Mouse (Mus musculus) embryo, embryonic 9.5 days (tissue): ENCODE measurements at regions not wholly inside any gene's neighbourhood (a gene's known extent, or its start where the extent isn't known, plus 50 kb on each side); places are given as distances from the start of the nearest gene placed in this dataset.
"Not testable (repeated sequence)": the region's sequence is repeated elsewhere in the genome, so short reads cannot be mapped to it uniquely, and the experiment has no call there.

Experiments
- DNase-seq: peaks from one replicate; pipeline ENCODE4 v3.0.0-alpha.2; 2017; ENCODE audit errors: extremely low spot score

- DNase-seq: peak; percentile 30
Measured at GRCm38 (mm10) chr8:35123196-35123621, 642.4 kb upstream of the Gm19410 start.

DNA sequence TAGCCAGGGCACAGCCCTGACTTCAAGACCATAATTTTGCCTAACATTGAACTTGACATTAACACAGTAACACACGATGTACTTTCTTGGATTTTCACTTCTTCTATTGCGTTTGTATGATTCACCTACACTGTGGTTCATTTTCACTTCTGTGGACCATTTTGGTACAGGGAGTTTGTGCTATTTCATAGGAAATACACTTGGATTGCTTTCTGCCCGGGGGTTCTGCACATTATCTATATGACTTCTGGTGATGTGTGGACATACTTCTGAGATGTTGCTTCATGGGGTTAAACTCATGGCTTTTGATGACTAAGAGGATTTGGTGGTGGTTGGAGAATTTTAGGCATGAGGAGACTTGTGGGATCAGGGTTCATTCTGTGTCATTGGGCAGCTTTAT, 640.4 kb upstream of the Gm19410 start:
- no peak for DNase-seq

DNA sequence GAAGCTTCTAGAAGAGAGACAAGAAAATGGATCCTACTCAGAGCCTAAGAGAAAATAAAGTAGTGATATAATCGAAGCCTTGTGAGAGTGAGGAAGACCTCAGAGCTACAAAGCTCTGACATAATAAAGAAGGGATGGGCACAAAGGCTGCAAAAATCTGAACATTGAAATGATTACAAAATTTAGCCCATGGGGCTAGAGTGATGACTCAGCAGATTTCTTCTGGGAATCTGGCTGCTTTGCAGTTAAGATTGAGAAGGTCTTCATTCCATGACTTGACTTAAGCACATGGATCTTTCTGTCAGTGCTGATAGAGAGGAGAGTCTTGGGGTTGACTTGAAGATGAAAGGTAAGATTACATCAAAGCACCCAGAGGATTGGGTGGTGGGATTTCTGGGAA, 633.3 kb upstream of the Gm19410 start:
- DNase-seq: no peak

GRCm38 (mm10) chr8:35135630-35136029, 630.0 kb upstream of the Gm19410 start:
- no peak for DNase-seq

GRCm38 (mm10) chr8:35136643-35137042, 628.9 kb upstream of the Gm19410 start:
- DNase-seq: no peak

DNA sequence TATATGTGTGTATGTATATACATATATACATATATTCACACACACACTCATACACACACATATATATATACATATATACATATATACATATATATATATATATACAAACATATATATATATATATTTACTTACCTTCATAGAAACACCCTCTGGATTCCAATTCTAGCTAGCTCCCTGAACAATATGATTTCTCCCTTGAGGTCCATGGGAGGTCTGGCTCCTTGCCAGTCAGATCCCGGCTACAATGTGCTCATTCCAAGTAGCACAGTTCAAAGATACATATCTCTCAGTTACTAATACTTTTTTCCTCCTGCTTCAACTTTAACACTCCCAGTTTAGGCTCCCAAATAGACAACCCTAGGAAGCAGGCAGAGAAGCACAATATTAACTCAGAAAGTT, 624.8 kb upstream of the Gm19410 start:
- DNase-seq: no peak

DNA sequence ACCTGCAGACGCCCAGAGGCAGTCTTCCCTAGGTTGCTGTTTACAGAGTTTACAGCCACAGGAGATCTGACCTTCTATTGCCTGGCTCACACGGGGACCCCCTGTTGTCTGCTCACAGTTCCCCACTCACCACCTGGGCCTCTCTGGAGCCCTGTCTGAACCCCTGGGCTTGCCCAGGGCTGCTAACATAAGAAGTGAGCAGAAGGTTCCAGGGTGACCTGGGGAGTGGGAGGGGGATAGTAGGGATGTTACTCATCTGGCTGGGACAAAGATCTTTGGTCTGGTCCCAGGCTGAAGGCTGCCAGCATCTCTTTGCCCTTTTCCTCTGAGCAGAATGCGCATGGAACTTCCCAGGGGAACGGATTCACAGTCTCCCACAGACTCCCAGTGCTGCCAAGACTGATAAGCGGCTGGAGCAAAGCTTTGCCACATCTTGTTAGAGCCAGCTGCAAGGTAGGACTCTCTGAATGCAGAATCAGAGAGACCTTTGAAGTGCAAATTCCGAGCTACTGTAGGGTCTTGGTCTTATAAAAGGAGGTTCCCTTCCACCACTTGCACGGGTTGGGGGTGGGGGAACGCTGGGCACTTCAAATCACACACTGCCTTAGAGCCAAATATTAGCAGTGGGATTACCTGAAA, 622.5 kb upstream of the Gm19410 start:
- DNase-seq: no peak

- no peak for DNase-seq
Measured at GRCm38 (mm10) chr8:35143684-35144083, 621.9 kb upstream of the Gm19410 start.

- no peak for DNase-seq
Measured at GRCm38 (mm10) chr8:35144401-35144800, 621.2 kb upstream of the Gm19410 start.

DNA sequence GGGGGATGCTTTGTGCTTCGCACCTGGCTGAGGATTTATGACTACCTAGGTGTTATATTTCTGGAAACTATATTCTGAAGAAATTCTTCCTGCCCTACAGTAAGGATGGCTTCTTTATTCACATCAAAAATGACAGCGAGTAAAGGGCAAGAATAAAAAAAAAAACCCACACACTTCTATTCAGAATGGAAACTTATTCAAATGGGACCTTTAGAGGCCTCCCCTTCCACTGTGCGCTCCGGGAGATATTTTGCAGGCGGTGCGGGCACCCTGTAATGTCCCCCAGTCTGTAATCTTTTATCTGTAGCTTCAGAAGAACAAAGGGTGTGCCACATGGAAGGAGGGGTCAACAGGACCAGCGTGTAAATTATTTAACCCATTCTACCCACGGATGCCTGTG, 618.1 kb upstream of the Gm19410 start:
- no peak for DNase-seq

GRCm38 (mm10) chr8:35147967-35148366, 617.6 kb upstream of the Gm19410 start:
- DNase-seq: no peak

- DNase-seq: no peak
Measured at GRCm38 (mm10) chr8:35152585-35152984, 613.0 kb upstream of the Gm19410 start.

DNA sequence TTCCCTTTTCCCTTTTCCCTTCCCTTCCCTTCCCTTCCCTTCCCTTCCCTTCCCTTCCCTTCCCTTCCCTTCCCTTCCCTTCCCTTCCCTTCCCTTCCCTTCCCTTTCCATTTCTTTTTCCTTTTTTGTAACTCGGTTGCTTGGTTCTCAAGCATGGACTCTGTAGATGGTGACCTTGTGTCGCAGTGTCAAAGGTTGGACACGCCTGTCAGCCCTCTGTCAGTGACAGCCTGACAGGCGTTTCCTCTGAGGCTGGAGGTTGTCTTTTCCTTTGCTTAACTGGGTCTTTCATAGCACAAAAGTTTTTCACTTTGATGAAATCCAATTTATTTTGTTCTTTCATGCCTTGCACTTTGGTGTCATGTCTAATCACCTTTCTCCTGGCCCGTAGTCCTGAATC, 609.3 kb upstream of the Gm19410 start:
- DNase-seq: peak; percentile 47

DNA sequence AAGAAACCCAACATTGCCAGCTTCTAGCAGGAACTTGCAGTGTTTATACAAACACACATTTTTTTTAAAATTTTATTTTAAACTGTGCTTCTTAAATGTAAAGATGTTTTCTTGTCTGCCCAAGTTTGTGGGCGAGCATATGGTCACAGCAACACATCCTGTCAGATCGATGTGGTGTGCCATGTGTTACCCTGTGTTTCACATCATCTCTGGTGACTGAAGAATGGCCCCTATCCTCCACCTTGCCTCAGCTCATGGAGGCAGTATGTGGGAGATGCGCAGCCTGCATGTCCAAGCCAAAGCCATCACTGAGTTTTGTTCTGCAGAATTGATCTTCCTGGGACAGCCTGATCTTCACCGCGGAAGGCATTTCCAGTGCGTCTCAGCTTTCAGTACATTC, 607.9 kb upstream of the Gm19410 start:
- no peak for DNase-seq

DNA sequence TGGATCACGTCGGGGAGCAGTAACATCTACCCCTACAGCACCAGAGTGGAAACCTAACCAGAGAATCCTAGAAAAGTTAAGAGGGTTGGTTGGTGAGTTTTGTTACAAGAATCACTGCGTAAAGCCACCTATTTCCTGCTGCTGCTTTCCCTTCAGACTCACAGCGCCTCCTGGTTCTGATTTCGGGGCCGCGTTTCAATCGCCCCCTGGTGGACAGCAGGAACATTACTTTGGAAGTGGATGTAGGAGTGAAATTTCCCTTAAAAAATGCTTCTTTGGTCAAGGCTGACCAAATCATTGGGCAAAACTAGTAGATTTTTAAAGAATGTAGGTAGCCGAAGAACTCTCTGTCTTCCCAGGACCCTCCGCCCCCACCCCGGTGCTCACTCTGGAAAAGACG, 606.3 kb upstream of the Gm19410 start:
- DNase-seq: peak; percentile 66

- DNase-seq: no peak
Measured at GRCm38 (mm10) chr8:35160230-35160629, 605.4 kb upstream of the Gm19410 start.

- DNase-seq: not testable (repeated sequence)
Measured at GRCm38 (mm10) chr8:35162166-35162565, 603.4 kb upstream of the Gm19410 start.

GRCm38 (mm10) chr8:35166611-35167010, 599.0 kb upstream of the Gm19410 start:
- DNase-seq: no peak

DNA sequence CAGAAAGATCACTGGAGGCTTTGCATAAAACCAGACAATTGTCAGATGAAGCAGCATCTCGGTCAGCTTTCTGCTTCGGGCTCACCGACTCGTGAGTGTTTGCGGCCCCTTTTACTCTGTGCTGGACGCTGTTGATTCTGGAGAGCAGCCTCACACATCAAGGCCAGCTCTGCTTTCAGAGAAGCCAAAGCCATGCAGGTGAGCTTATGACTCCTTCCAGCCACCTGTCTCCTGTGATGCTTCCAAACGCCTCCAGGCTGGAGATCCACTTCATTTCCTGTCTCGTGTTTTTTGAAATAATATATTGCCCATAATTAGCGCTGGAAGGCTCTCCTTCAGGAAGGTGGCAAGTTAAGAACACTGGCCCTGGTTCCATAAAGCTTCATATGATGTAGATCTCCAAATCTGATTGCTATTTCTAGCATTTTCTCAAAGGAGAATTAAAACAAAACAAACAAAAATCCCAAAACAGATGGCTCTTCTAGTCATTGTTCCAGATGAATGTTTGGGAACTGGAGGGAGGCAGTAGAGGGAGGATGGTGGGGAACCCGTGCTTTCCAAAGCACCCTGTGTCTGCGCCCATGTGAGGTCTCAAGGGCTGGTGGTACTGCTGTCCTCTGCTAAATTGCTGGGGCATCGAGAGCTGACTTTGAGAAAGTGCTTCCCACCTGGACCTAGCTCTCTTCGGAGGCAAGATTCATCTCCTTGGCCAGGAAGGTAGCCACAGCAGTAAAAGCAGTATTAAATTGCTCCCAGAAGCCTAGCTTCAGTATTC, 593.9 kb upstream of the Gm19410 start:
- no peak for DNase-seq

DNA sequence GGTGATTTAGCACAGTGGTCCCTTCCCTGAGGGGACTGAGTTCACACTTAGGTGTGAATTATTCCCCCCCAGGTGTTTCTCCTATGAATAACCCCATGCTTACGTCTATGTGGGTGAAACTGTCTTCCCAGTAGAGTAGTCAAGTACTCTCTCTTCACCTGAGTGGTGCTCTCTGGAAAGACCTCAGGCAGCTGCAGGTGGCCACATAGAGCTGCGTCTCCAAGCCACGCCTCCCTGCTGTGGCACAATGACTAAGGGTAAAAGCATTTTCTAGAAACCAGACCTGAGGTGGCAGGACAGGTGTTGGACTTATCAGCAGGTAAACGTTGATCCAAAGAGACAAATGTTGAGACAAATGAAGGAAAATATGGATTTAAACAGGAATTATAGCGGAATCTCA, 588.3 kb upstream of the Gm19410 start:
- no peak for DNase-seq

- no peak for DNase-seq
Measured at GRCm38 (mm10) chr8:35180075-35180474, 585.5 kb upstream of the Gm19410 start.

GRCm38 (mm10) chr8:35182141-35182540, 583.4 kb upstream of the Gm19410 start:
- DNase-seq: no peak

- DNase-seq: no peak
Measured at GRCm38 (mm10) chr8:35183423-35183822, 582.2 kb upstream of the Gm19410 start.
